Mouse (Mus musculus): ENCODE data around the gene Coro1c. TPM values are rescaled to one million over a fixed set of nuclear protein-coding genes. Genes with fewer than 3 reads are reported as not detected.

Gene Coro1c
- polyA plus RNA-seq, 1 experiment, result 116 TPM

GRCm38 (mm10) chr5:113797149-113797882, 111.2 kb downstream of the Coro1c start:
- no peak for DNase-seq (ENCODE audit: low spot score)

- no peak for DNase-seq (ENCODE audit: low spot score)
Observed at GRCm38 (mm10) chr5:113796401-113797148, 112.0 kb downstream of the Coro1c start.

Other genes with a start within 250 kb of the Coro1c start
- gene 1700069L16Rik, start 184.0 kb downstream of the Coro1c start, polyA plus RNA-seq (2012; rRNA removed), result not detected in 2 replicates
- gene Ficd, start 173.0 kb downstream of the Coro1c start, polyA plus RNA-seq (2012; rRNA removed), result 6.2 and 7.8 TPM in 2 replicates
- 17.0 and 22.8 TPM in 2 replicates for gene Sart3, start 136.2 kb downstream of the Coro1c start, polyA plus RNA-seq (2012; rRNA removed)
- 214 and 229 TPM in 2 replicates for gene Iscu, start 136.0 kb downstream of the Coro1c start, polyA plus RNA-seq (2012; rRNA removed)
- gene Tmem119, start 108.2 kb downstream of the Coro1c start, polyA plus RNA-seq (2012; rRNA removed), result 42.0 and 42.1 TPM in 2 replicates
- gene Selplg, start 76.1 kb downstream of the Coro1c start, polyA plus RNA-seq (2012; rRNA removed), result 8.2 and 10.4 TPM in 2 replicates
- 9.3 and 14.8 TPM in 2 replicates for gene Ssh1, start 85.1 kb upstream of the Coro1c start, polyA plus RNA-seq (2012; rRNA removed)
- gene Dao, start 94.9 kb upstream of the Coro1c start, polyA plus RNA-seq (2012; rRNA removed), result 0.10 TPM in 1 of 2 replicates, not detected in the other
- gene Usp30, start 156.7 kb upstream of the Coro1c start, polyA plus RNA-seq (2012; rRNA removed), result 17.9 and 19.1 TPM in 2 replicates
- gene Svop, start 182.8 kb upstream of the Coro1c start, polyA plus RNA-seq (2012; rRNA removed), result 0.12 and 0.16 TPM in 2 replicates
- 8.8 and 9.4 TPM in 2 replicates for gene Alkbh2, start 219.5 kb upstream of the Coro1c start, polyA plus RNA-seq (2012; rRNA removed)
- gene Ung, start 221.6 kb upstream of the Coro1c start, polyA plus RNA-seq (2012; rRNA removed), result 2.4 and 3.3 TPM in 2 replicates
- 7.7 and 9.6 TPM in 2 replicates for gene Acacb, start 237.8 kb upstream of the Coro1c start, polyA plus RNA-seq (2012; rRNA removed)